Mouse (Mus musculus): ENCODE data around the gene Aig1. TPM values are rescaled to one million over a fixed set of nuclear protein-coding genes. Genes with fewer than 3 reads are reported as not detected.

The Aig1 gene
- polyA plus RNA-seq, 1 experiment from 2014 or later, result 18.0 TPM

DNA sequence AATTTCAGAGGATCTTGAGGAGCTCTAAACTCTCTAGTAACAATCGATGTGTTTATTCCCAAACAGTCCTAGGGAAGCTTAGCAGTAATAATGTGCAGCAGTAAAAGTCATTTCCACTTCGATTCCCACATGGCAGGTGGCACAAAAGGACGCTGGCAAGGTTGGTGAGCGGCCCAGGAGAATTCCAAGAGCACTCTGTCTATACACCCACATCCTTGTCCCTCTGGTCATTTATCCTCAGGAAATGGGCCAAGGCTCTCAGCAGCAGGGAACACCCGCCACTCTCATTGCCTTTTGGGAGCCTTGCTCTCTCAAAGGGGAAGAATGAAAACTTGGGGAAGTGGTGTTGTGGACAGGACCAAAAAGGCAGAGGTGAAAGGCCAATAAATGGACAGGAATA, 245.0 kb downstream of the Aig1 start:
- H3K27ac ChIP-seq (ENCODE audit: low read length), result no peak overlapping the region
- H3K4me2 ChIP-seq (ENCODE audit: low read depth, low read length), result no peak overlapping the region
- no peak overlapping the region for H3K9ac ChIP-seq (ENCODE audit: low read depth, low read length)
- 57% methylated on average over 5 of the region's 5 CpGs for WGBS (ENCODE audit: insufficient replicate concordance)
- H3K4me3 ChIP-seq (ENCODE audit: low read depth, low read length), result no peak overlapping the region
- ATAC-seq (ENCODE audit: low read depth), result no peak
- H3K36me3 ChIP-seq (ENCODE audit: control insufficient read depth, insufficient read depth), result no peaks in the 10 kb centered on the region
- no peaks in the 10 kb centered on the region for H3K4me1 ChIP-seq (ENCODE audit: control insufficient read depth, low read depth, low read length)
- no peaks in the 10 kb centered on the region for H3K27me3 ChIP-seq (ENCODE audit: control insufficient read depth, insufficient read depth, low read depth, low read length)
- no peaks in the 10 kb centered on the region for H3K9me3 ChIP-seq (replicated peaks; ENCODE audit: control insufficient read depth, low read length)

DNA sequence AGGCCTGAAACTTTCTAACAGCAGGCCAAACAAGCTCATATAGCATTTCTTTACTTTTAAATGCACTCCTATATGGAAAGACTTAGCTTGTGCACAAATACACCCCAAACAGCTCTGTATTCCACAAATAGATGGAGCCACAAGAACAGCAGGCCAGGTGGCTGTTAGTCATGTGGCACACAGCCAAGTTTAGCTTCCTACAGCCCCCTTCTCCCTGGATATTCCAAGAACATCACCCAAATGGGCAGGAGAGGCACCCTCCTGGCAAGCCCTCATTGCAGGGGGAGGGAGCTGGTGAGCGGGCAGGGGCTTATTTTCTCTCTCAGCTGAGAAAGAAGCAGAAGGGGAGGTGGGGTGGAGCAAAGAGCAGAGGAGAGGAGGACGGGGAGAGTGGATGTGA, 267.9 kb downstream of the Aig1 start:
- Histone ChIP-seq H3K4me1 (ENCODE audit: control insufficient read depth, low read depth, low read length) (no peaks in the 10 kb centered on the region), H3K4me2 (ENCODE audit: low read depth, low read length) (no peak overlapping the region), H3K9me3 (replicated peaks; ENCODE audit: control insufficient read depth, low read length) (no peaks in the 10 kb centered on the region), H3K4me3 (ENCODE audit: low read depth, low read length) (no peak overlapping the region), H3K27me3 (ENCODE audit: control insufficient read depth, insufficient read depth, low read depth, low read length) (no peaks in the 10 kb centered on the region), H3K27ac (ENCODE audit: low read length) (no peak overlapping the region), H3K36me3 (ENCODE audit: control insufficient read depth, insufficient read depth) (no peaks in the 10 kb centered on the region), H3K9ac (ENCODE audit: low read depth, low read length) (no peak overlapping the region)
- WGBS (ENCODE audit: insufficient replicate concordance), result 37% methylated on average over 2 of the region's 2 CpGs
- ATAC-seq (ENCODE audit: low read depth), result no peak

DNA sequence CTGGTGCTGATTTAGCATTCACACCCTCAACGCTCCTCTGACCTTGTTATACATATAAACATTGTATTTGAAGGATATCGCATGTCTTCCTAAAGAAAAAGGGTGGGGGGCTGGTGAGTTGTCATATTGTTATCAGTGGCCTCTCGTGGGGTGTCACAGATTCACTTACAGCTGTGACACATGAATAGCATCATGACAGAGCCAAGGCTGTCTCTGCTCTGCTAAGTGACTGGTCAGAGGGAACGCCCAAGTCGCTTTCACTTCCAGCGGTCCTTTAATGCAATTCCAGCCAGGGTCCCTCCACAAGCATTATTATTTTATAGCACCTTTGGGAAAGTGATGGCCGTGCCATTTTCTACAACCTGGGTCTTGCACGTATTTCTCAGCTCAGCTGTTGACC, 271.3 kb downstream of the Aig1 start:
- Histone ChIP-seq H3K9me3 (replicated peaks; ENCODE audit: control insufficient read depth, low read length) (no peaks in the 10 kb centered on the region), H3K4me1 (ENCODE audit: control insufficient read depth, low read depth, low read length) (no peaks in the 10 kb centered on the region), H3K27ac (ENCODE audit: low read length) (no peak overlapping the region), H3K4me3 (ENCODE audit: low read depth, low read length) (no peak overlapping the region), H3K27me3 (ENCODE audit: control insufficient read depth, insufficient read depth, low read depth, low read length) (no peaks in the 10 kb centered on the region), H3K36me3 (ENCODE audit: control insufficient read depth, insufficient read depth) (no peaks in the 10 kb centered on the region), H3K9ac (ENCODE audit: low read depth, low read length) (no peak overlapping the region), H3K4me2 (ENCODE audit: low read depth, low read length) (no peak overlapping the region)
- no peak for ATAC-seq (ENCODE audit: low read depth)
- WGBS (ENCODE audit: insufficient replicate concordance), result 73% methylated on average over 8 of the region's 8 CpGs

Other genes with a start within 250 kb of the Aig1 start
- gene Hivep2, start 97.1 kb upstream of the Aig1 start, polyA plus RNA-seq (2015; fragmentation: Nextera tagmentation; extraction: Ambion mirVana), result 0.55 and 0.68 TPM in 2 replicates

All from liver, embryonic 16.5 days (tissue).